In genomic region chr6:66998645-66999044, GRCm38 (mm10) we compare ENCODE assay signal across 9 mouse cellular contexts. TPM values are rescaled to one million over a fixed set of nuclear protein-coding genes. Genes with fewer than 3 reads are reported as not detected.
DNase-seq lines count a peak whose midpoint lies in the region; ATAC-seq lines count a peak whose summit lies in the region.
"Had no signal": no experiment of that assay in that cellular context is flagged by ENCODE, and none has a peak within 500 bp of the region (broad histone marks: within the 10 kb centered on the region; RNA-seq: fewer than 3 reads in every experiment).

No protein-coding gene starts in this region.

- peak; percentile 61 to 65 for DNase-seq in cerebellum, postnatal 10 days
- DNase-seq in cerebellum, adult 18-20 months = no peak
- DNase-seq in 3T3-L1 (ENCODE audit: low read depth, low spot score) = peak; percentile 50
- DNase-seq in fat pad, adult 2 months (ENCODE audit: extremely low read depth, low read depth, low spot score) = peak; percentile 95
- peak; percentile 61 for DNase-seq in lung, postnatal 10 days
- DNase-seq in thymus, postnatal 25 days = no peak
- DNase-seq in left cerebral cortex, postnatal 36 days (ENCODE audit: low spot score in 2 of 2) = no peak

- intact Hi-C loops in left cerebral cortex, postnatal 36 days (cut with DNase I) = no loop called here

- no peak for ATAC-seq in megakaryocyte-erythroid progenitor cell, adult 5-6 weeks (replicated peaks; ENCODE audit: low FRiP score, low TSS enrichment, poor library complexity, severe bottlenecking)
- ATAC-seq: hindbrain, postnatal 0 days had no signal

RNA-seq across cellular contexts. Expression of gene Gadd45a, which starts 38.6 kb away (rescaled TPM):
- total RNA-seq in left cerebral cortex, postnatal 36 days (2021) = 10 to 100 TPM in 1 of 2 experiments, 1 to 10 TPM in 1; 7.2 to 10.5 TPM
- 40.4 and 43.7 TPM in 2 replicates for total RNA-seq in megakaryocyte-erythroid progenitor cell, adult 5-6 weeks (2014; fragmentation: Nextera tagmentation)
- 94.9 and 97.9 TPM in 2 replicates for total RNA-seq in megakaryocyte-erythroid progenitor cell, adult 5-6 weeks (2017)

Comparison
In these comparisons a context has a peak if more than half of its experiments do, and no peak if none do; other contexts are left out.
1. DNase-seq: peak in cerebellum, postnatal 10 days (2 of 2), 3T3-L1 (single experiment), fat pad, adult 2 months (single experiment) and lung, postnatal 10 days (single experiment); none in cerebellum, adult 18-20 months (0 of 2), thymus, postnatal 25 days (single experiment) and left cerebral cortex, postnatal 36 days (0 of 2).